Mouse (Mus musculus) layer of hippocampus, adult 18-20 months (tissue): ENCODE measurements at regions not wholly inside any gene's neighbourhood (a gene's known extent, or its start where the extent isn't known, plus 50 kb on each side); places are given as distances from the start of the nearest gene placed in this dataset.

ENCODE experiments used
- DNase-seq, 2 experiments: peaks; one replicate each; pipeline ENCODE4 v3.0.0; 2022; ENCODE audit warnings: low spot score in 2 of 2

- no peak for DNase-seq
Measured at GRCm38 (mm10) chr9:103813791-103814190, 52.2 kb upstream of the Tmem108 start.

DNA sequence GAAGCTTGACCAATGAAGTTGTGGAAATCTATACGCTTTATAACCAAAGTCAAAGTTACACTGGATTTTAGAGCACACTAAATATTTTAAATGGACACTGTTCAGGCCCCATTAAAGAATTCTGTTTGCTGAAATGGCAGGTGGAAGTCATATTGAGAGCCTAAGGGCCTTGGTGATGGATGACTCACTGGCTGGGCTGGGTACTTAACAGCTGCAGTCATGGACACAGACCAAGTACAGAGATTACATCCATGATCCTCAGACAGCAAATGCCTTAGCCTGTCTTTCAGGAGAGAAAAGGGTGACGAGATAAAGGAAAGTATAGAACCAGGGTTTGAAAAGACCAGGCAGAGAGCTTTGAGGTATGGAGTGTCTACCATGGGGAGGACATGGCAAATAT is 57.4 kb upstream of the Tmem108 start:
- DNase-seq: no peak

GRCm38 (mm10) chr9:103821632-103822031 is 60.0 kb upstream of the Tmem108 start:
- DNase-seq: no peak

DNA sequence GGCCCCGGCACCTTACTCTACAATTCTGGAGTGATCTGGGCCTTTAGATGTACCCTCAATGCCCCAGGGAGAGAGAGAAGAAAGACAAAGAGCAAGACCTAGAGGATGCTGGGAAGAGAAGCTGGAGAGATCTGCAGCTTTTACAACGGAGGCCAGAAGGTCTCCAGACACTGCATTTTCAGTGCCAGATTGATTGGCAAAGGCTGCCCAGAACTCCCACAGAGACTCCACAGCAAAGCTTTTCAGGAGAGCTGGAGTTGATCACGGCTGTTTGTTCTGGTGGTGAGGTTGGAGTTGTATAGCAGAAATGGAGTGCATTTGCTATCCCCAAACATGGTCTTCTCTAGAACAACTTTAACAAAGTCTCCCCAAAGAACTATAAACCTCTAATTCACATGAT is 61.9 kb upstream of the Tmem108 start:
- no peak for DNase-seq

DNA sequence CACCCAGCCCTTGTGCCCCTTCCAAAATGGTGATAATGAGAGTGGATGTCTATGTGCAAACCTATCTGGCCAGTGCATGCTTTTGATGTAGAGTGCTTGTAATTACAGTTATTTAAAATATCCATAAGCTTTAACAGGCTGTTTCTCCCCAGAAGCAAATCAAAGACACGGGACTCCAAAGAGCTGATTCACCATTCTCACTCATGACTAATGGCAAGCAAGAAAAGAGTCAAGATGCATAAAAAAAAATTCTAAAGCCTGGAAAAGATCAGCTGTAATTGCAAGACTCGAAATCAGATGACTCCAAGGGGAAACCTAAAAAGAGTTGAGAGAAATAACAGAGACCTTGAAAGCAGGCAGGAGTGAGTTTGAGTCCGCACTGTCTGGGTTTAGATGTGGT is 79.6 kb upstream of the Tmem108 start:
- DNase-seq: no peak

DNA sequence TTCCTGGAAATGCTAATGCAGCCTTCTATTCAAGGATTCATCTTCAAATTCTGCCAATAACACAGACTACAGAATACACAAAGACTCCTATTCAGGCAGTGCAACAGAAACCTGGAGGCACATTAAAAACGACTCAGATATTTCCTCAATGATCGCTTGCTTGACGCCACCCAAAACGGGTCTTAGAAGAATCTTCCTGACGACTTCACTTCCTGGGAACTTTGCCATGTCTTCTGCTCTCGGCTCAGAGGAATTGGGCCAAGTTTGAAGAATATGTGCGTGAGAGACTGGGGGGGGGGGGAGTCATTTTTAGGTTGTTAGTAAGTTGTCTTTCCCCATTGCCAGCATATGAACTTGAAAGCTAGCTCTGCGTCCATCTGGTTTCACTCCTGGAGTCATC is 82.2 kb upstream of the Tmem108 start:
- no peak for DNase-seq

- peak; percentile 22 to 77 for DNase-seq
Measured at GRCm38 (mm10) chr9:103845916-103846457, 84.3 kb upstream of the Tmem108 start.

GRCm38 (mm10) chr9:103847931-103848330 is 86.3 kb upstream of the Tmem108 start:
- no peak for DNase-seq

GRCm38 (mm10) chr9:103849079-103849478 is 87.4 kb upstream of the Tmem108 start:
- no peak for DNase-seq

DNA sequence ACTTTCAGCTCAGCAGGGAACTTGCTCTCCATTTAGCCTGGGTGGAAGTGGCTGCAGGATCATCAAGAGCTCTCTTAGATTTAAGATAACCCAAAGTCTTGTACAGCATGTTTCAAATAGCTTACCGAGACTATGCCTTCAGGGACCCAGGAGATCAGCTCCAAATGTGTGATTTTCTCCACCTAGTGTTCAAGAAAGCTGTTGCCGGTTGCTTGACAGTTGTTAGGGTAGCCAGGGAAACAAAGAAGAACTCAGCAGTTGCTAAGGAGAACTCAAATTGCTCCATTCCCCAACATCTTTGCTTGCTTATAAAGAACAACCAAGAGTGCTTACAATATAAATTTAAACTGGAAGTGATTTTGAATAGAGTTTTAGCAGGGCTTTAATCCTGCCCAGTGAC is 91.1 kb upstream of the Tmem108 start:
- DNase-seq: no peak

DNA sequence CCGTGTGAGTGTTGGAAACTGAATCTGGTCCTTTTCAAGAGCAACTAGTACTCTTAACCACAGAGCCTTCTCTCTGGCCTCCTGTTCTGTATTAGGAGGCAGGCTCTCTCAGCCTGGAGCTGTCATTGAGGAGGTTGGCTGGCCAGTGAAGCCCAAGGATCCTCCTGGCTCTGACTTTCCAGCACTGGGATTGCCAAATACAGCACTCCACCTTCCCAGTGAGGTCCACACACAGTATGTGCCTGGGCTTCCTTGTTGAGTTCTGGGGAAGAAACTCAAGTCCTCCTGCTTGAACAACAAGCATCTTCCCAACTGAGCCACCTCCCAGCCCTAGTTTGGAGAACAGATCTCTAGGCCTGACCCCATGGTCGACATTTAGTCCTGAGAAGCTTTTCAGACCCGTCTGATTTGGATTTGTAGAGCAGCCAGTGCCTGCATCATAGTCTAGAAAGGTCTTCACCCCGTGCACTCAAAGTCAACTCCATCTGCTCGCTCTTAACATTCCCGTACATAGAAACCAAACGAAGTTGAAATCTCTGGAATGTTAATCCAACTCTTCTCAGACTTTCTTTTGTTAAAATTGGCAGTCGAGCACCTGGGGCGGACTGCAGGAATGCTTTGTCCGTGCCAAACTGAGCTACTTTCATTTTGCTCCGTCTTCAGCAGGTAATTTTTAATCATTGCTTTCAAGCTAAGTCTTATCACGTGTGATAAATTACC is 99.2 kb upstream of the Tmem108 start:
- no peak for DNase-seq

DNA sequence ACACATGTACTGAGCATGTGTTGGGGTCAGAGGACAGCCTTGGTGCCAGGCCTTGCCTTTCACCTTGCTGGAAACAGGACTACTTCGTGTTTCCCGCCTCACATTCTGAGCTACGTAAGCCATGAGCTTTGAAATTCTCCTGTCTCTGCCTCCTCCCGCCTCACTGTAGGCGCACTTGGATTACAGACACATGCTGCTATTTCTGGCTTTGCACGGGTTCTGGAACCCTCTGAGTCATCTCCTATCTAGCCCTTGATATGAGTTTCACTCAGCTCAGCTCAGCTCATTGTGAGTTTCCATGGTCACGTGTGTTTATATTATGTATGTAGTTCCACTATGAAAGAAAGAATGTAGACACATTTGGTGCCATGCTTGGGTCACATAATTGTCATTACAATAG is 100.9 kb upstream of the Tmem108 start:
- DNase-seq: peak in 1 of 2 experiments; percentile 34

DNA sequence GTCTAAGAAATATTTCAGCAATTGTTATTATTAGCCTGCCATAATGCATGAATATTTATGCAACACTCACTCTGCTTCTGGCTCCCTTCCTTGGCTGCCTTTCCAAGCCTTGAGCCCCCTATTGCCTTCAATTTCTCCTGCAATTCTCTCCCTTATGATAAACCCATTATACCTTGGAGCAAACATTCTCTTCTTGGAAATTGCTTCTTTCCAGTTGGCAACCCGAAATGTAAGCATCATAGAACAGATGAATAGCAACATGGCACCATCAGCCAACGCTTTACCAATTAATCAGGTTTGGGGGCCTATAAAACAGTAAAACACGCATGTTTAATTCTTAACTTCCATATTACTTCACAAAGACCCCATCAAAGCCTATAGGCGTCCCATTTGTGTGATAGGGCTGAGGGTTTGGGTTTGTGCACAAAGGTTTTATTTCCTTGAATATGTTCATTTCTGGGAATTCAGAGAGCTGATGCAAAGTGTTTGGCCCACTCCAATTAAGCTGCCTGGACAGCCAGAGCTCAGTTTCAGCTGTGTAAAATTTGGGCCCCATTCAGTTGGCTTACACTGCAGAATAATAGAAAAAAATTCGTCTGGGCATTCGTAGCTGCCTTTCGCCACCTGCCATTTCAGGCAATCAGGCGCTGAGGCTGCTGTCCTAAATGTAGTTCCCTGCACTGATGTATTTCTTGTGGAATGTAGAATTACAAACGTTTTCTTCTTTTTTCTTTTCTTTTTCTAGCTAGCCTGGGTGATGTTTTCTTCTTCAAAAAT is 106.0 kb upstream of the Tmem108 start:
- DNase-seq: peak; percentile 22 to 31

DNA sequence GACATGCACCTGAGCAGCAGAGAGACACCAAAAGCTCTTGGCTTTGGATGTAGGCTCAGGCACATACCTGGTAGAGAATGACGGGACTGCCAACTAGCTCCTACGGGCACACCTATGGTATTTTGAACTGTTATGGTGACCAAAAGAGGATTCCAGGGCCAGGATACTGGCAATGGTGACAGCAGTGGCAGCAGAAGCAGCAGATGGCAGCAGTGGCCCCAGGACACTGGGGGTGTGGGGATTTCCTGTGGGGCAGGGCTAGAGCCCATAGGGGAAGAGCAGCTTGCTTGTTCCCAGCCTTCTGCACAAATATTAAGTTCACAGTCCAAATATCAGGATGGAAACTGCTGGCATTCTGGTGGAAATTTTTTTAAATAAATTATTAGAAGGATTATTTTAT is 107.6 kb upstream of the Tmem108 start:
- DNase-seq: no peak

- DNase-seq: no peak
Measured at GRCm38 (mm10) chr9:103872119-103872518, 110.5 kb upstream of the Tmem108 start.

GRCm38 (mm10) chr9:103873876-103874275 is 112.2 kb upstream of the Tmem108 start:
- no peak for DNase-seq

DNA sequence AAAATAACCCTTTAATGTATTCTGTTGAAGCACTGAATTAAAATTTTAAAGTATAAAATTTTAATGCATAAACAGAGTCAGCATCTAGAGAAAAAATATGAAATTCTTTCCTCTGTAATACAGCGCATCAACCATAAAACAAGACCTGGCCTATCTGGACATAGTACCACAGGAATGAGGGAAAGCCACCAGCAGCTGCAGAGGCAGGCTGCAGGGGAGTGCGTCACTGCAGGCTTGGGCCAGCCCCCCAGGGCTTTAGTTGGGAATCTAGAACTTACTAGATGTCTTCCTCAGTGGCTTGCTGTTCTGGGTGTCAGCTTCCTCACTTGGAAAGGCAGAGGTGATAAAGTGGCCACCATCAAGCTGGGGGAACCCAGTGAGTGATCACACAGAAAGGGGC is 116.2 kb upstream of the Tmem108 start:
- DNase-seq: no peak

DNA sequence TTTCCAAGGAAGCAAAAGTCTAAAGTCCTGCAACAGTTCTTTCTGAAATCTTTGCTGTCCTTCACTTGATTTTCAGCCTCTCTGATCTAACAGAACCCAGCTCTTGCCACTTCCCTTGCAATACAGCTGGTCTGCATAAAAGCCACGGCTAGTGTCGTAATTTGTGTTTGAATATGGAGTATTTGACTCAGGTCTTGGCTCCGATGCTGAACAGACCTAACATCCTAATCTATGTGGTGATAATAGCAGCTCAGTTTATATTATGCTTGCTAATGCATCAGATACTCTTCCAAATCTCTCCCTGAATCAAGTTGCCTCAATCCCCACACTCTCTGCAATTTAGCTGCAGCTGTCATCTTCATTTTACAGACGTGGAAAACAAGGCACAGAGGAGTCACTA is 109.5 kb upstream of the Nphp3 start:
- DNase-seq: no peak

DNA sequence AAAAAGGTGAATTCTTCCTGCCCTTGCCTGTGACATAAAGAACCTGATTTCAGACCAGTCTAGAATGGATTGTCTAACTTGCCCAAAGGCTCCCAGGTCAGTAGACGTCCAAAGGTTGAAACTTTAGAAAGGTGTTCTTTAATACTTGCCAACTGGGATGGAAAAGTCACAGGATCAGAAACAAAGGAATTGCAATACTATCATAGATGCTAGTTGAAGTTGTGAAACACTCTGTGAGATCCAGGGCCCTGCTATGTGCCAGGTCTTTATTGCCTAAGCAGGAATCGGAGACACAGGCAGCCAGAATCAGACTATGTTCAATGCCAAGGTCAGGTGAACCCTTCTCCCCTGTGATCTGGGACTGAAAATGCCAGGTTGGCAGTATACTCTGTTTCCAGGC is 108.0 kb upstream of the Nphp3 start:
- no peak for DNase-seq

DNA sequence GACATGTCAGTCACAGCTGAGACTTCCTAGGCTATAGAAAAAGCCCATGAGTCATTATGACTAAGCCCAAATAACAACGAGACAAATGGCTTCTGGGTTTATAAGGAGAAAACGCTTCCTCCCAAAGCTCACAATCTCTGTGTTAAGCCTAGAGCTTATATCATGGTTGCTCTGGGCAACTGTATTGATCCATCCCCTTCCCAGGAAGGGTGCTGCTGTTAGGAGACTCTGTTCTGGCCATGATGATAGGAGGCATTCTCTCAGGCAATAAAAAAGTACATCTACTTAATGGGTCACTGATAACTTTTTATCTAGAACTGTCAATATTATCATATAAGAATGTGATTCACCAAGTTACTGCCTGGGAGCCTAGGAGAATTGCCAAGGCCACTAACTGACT is 103.0 kb upstream of the Nphp3 start:
- DNase-seq: no peak

GRCm38 (mm10) chr9:103911347-103911746 is 91.0 kb upstream of the Nphp3 start:
- no peak for DNase-seq

DNA sequence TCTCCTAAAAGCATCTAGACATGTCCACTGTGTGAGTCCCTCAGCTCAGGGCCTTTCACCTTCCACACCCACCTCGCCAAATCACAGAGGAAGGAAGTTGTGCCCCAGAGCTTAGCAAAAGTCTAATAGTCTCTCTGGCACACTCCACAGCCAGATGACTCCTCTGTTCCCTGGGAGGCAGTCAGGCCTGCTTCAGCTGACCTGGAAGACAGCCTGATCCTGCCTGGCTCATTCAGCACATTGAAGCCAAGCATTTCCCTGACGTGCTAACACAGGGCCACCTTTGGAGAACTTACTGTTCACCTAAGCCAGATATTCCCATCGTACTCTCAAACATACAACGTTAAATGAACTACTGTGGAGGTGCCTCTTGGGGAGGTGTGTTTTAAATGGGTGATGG is 87.2 kb upstream of the Nphp3 start:
- no peak for DNase-seq

- no peak for DNase-seq
Measured at GRCm38 (mm10) chr9:103917771-103918170, 84.6 kb upstream of the Nphp3 start.
